Mouse (Mus musculus) WW6 (cell line): ENCODE measurements around the gene Mif4gd.

Experiments used
- DNase-seq: peaks from one replicate; pipeline ENCODE4 v3.0.0-alpha.2; 2013; ENCODE audit warnings: low read depth, low spot score

Gene Mif4gd

GRCm38 (mm10) chr11:115613138-115613945 lies 573 bp upstream of the Mif4gd start:
- no peak for DNase-seq

GRCm38 (mm10) chr11:115612059-115612409 lies 735 bp downstream of the Mif4gd start:
- DNase-seq: no peak

DNA sequence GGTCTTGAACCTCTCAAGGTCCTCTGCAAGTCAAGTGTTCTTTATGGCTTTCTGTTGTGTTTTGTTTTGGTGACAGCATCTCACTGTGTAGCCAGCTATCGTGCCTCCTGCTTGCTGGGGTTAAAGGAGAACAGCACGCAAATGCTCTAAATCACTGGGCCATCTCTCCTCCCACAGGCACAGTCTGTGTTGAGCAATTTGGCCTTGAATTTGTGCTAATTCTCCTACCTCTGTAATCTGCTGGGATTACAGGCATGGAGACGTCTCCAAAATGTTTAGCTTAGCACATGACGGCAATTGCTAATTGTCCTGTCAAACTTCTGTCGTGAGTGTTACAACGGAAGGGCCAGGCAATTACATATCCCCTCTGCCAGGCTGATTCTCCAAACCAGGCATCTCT lies 1.6 kb downstream of the Mif4gd start:
- DNase-seq: no peak

DNA sequence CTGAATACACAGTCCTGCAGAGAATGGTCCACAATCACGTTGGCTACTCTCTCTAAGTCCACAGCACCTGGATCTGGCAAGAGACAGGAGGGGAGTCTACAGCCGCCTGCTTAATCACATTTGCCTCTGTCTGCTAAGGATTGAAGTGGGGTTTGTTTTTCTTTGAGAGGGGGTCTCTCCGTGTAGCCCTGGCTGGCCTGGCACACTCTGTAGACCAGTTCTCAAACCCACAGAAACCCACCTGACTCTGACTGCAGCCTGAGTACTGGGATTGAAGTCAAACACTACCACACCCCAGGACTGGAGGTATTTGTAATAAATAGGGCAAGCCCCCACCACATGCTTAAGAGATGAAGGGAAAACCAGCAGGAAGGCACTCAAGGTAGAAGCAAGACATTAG lies 3.2 kb downstream of the Mif4gd start:
- no peak for DNase-seq

- no peak for DNase-seq
These were observed 4.1 kb downstream of the Mif4gd start for GRCm38 (mm10) chr11:115608421-115609399.

DNA sequence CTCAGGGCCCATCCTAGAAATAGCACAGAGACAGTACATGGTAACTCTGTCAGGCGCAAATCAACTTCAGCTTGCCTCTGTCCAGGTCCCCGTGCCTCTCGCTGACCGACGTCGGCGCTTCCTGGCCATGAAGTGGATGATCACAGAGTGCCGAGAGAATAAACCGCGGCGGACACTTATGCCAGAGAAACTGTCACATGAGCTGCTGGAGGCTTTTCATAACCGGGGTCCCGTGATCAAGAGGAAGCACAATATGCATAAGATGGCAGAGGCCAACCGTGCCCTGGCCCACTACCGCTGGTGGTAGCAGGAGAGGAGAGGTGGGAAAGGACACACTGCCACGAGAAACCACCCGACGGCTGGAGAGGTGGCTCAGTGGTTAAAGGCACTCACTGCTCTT lies 6.0 kb downstream of the Mif4gd start:
- DNase-seq: no peak

GRCm38 (mm10) chr11:115604304-115604696 lies 8.5 kb downstream of the Mif4gd start:
- no peak for DNase-seq

- peak; percentile 82 for DNase-seq
These were observed 9.1 kb downstream of the Mif4gd start, which contains the start of the genes Mrps7 and Gga3 for GRCm38 (mm10) chr11:115603476-115604303. Gene Mrps7 (plus strand): TSS chr11:115603925. Gene Gga3 (minus strand): TSS chr11:115604051.

DNA sequence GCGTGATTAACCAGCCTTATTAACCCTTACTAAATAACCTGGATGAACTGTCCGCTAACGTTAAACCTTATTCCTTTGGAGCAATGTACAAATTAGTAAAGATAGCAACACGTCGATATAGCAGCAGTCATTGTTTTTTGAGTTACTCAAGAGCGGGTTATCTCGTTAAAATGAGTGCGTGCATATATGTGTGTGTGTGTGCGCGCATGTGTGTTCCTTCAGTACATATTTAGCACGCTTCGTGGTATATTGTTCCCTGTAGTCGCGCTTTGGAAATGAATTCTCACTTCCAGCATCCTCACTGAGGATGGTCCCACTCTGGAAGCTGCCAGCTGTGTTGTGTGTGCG lies 9.7 kb downstream of the Mif4gd start:
- DNase-seq: no peak

GRCm38 (mm10) chr11:115601174-115601573 lies 11.6 kb downstream of the Mif4gd start:
- no peak for DNase-seq

DNA sequence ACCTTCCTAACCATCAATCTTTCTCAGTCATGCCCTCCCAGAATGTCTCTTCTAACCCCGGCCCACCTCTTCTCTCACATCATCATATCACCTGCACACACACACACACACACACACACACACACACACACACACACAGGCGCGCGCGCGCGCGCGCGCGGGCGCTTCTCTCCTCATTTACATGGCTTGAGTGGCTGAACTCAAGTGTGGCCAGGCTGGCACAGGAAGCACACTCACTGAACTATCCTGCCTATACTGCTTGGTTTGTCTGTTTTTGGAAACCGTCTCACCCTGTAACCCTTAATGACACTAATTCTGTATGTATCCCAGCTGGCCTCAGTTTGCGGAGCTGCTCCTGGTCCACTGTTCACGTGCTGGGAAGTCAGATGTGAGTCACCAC lies 12.0 kb downstream of the Mif4gd start:
- DNase-seq: no peak

DNA sequence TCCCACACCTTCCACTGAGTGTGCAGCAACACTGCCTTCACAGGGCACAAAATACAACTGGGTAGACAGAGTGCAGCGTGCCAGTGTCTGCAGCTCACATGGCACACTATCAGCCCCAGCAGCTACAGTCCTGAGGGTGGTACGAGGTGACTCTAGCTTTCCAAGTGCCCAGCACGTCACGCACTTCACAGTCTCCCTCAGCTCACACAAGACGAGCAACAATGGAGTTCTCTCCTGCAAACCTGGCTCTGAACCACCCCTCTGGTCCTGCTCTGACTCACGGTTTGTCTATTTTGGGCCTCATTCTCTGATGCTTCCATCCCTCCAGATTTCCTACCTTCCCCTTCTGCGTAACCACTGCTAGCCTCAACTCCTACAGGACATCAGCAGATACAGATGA lies 13.0 kb downstream of the Mif4gd start:
- DNase-seq: no peak

DNA sequence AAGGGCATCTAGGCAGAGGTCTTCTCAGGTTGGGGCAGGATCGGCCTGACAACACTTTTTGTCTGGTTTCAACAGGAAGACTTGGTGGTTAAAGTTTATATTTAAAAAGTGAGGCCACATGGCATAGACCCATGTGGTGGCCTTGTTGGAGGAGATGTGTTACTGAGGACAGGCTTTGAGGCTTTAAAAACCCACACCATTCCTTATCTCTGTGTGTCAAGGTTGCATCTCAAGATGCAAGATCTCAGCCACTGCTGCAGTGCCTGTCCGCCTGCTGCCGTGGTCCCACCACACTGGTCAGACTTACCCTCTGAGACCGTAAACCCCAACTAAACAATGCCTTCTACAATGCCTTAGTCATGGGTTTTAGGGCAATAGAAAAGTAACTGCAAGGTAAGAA lies 14.5 kb downstream of the Mif4gd start:
- DNase-seq: no peak

- DNase-seq: no peak
These were observed 17.6 kb downstream of the Mif4gd start for GRCm38 (mm10) chr11:115595209-115595608.

DNA sequence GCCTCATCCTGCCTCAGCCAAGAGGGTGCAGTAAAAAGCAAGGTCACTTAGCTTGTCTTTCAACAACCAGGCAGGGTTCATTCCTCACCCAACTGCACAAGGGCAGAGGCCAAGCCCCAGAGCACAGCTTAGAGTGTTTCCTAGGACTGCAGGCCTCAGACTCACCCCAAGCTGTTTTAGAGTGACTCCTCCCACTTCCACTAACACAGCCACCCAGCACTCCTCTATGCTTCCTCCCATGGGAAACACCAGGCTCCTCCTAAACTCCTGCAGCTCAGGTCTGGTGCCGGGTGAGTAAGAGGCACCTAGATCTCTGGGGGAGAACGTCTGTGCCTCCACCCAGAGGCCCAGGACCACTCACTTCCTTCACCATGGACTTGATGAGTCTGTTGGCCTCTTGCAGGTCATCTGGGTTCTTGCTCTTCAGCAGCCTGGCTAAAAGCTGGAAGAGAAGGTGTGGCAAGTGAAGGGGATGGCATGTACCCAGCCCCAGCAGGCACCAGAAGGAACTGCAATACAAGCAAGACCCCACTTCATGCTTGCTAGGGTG lies 22.2 kb downstream of the Mif4gd start:
- DNase-seq: no peak

- no peak for DNase-seq
These were observed 24.8 kb downstream of the Mif4gd start for GRCm38 (mm10) chr11:115587984-115588383.

GRCm38 (mm10) chr11:115586403-115586802 lies 26.4 kb downstream of the Mif4gd start:
- DNase-seq: no peak

DNA sequence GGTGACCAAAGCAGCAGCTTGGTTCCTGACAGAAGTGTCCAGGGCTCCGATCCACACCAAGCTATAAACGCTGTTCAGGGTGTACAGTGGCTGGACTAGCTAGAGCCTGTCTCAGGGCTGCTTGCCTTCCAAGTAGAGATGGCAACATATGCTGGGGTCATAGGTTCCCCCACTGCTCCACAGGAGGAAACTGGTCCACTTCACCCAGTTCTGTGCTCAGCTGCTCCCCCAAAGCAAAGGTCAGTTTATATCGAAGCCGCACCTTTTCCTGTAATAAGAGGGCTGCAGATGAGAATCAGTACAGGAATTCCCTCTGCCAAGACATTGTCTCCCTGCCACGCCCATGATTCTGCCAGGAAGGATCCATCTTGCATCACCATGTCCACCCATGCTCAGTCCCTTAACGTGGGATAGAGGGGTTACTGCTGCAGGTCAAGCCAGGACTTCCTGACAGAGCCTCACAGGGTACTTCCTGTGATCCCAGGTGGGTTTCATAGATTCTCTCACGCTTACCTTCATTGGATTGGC lies 27.1 kb downstream of the Mif4gd start:
- DNase-seq: no peak

- DNase-seq: no peak
These were observed 28.2 kb downstream of the Mif4gd start for GRCm38 (mm10) chr11:115584376-115585073.

DNA sequence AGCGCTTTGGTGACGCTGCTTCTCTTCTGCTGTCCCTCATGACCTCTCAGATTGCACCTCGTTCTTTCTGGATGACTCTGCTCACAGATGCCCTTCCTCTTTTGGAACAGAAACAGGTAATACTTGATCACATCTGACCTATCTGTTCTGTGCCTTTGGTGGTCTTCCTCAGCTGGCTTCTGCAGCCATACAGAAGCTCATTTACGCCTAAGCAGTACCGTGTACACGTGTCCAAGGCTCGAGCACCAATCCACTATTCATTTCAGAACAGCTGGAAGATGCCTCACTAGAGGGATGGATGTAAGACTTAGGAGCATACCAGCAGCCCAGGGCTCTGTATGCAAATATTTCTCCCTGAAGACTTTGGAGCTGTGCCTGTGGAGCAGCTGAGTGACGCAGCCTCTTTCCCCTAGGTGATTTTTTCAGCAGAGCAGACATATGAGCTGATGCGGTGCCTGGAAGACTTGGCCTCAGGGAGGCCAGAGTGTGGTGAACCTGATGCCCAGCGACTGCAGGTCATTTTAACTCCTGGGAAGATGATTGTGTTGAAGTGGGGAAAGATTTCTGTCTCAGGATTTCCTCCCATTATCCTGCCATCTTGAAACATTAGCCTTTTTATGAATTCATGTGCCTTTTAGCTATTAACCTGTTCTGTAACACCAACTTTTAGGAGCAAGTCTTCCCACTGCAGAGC lies 29.7 kb downstream of the Mif4gd start:
- DNase-seq: no peak
